Mouse (Mus musculus): ENCODE results near the gene Pacsin3. TPM values are rescaled to one million over a fixed set of nuclear protein-coding genes. Genes with fewer than 3 reads are reported as not detected.
A peak's percentile ranks its signal among the peaks of the same experiment; 100 is the strongest.

Gene Pacsin3
- polyA plus RNA-seq, 1 experiment: 18.0 TPM

DNA sequence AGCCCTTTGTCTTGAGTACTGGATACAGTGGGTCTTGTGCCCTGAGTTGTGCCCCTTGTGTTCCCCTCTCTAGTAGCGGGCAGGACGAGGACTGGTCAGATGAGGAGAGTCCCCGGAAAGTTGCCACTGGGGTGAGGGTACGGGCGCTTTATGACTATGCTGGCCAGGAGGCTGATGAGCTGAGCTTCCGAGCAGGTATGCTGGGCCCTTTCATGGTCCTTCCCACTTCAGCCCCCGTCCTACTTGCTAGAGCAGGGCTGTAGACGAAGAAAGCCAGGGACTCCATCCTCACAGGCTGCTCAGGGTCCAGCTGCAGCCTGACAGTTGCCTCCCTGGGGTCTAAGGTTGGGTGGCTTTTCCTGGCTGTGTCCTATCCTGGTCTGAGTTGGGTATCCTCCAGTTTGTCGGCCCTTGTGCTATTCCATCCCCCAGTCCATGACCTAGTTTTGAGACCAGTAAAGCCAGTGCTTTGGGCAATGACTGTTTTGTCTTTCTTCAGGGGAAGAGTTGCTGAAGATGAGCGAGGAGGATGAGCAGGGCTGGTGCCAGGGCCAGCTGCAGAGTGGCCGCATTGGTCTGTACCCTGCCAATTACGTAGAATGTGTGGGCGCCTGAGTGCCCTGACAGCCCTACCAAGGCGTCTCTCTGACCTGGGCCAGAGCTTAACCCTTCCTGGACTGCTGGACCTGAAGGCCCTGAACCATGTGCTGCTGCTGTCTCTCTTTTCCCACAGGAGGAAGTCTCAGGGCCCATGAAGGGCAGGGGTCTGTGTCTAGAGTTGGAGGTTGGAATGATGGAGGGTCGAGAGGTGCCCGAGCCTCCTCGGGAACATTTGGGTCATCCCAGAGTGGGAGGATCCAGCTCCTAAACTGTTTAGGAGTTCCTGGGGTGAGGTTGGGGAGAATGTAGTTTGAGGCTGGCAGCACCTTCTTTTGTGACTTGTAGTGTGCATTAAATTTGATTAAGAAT lies 8.2 kb downstream of the Pacsin3 start:
- Histone ChIP-seq H3K36me3 (ENCODE audit: control insufficient read depth, insufficient read depth, low read length, poor library complexity, severe bottlenecking) (peaks cover 20% of the 10 kb centered on the region), H3K4me1 (ENCODE audit: control insufficient read depth, insufficient read depth, low read length) (no peaks in the 10 kb centered on the region), H3K9ac (ENCODE audit: low read depth, poor library complexity, severe bottlenecking) (peak overlapping the region; percentile 19), H3K9me3 (replicated peaks; ENCODE audit: control insufficient read depth, insufficient read depth, low read length, poor library complexity, severe bottlenecking) (no peaks in the 10 kb centered on the region), H3K4me3 (ENCODE audit: low read depth, low read length) (peak overlapping the region; percentile 57; the same call in 1 of the 2 replicates), H3K27ac (ENCODE audit: insufficient read depth, low read length) (no peak overlapping the region), H3K27me3 (ENCODE audit: control insufficient read depth, insufficient read depth, low read length, poor library complexity, severe bottlenecking) (no peaks in the 10 kb centered on the region)
- no peak for TF ChIP-seq EP300 (IDR thresholded peaks at IDR 0.05; ENCODE audit: insufficient read depth, low read depth, low read length)

DNA sequence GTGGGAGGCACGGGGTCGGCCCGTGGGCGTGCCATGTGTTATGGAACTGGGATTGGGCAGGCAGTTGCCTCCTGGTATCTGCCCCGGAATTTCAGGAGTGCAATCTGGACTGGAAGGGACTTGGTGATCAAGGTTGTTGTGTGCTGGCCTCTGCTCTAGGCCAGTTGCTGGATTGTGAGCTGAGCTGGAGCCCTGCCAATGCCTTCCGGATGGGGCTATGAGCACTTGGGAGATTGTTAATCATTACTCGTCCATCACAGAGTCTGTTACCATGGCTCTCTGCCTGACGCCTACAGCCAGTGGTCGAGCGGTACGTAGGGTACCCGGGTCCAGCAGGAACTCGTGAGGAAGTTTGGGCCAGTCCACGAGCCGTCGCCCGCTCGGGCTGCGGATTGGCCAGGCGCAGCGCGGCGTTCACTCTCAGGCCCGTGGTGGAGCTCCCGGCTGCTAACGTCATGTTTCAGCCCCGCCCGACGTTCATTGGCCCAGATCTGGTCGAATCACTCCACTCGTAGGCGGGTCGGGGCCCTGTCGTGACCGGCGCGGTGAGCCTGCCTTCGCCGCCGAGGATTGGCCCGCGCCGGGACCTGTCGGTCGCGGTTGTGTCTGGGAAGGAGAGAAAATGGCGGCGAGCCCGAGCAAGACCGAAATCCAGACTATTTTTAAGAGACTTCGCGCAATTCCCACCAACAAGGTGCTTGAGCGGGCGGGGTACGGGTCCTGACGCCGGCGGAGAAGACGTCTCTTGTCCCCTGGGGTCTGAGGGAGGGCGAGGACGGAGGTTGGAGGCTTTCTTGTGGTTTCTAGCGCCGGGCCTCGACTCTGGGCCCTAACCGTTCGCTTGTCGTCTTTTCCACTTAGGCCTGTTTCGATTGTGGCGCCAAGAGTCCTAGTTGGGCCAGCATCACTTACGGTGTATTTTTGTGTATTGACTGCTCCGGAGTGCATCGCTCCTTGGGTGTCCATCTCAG lies 9.2 kb downstream of the Pacsin3 start, which contains the start of gene Arfgap2:
Arfgap2 (plus strand) TSS at position 264 of the 971 bp plus-strand sequence.
- Histone ChIP-seq H3K36me3 (ENCODE audit: control insufficient read depth, insufficient read depth, low read length, poor library complexity, severe bottlenecking) (peaks cover 25% of the 10 kb centered on the region), H3K27ac (ENCODE audit: insufficient read depth, low read length) (peak within 1 kb of the TSS; percentile 29; the same call in 1 of the 2 replicates)

DNA sequence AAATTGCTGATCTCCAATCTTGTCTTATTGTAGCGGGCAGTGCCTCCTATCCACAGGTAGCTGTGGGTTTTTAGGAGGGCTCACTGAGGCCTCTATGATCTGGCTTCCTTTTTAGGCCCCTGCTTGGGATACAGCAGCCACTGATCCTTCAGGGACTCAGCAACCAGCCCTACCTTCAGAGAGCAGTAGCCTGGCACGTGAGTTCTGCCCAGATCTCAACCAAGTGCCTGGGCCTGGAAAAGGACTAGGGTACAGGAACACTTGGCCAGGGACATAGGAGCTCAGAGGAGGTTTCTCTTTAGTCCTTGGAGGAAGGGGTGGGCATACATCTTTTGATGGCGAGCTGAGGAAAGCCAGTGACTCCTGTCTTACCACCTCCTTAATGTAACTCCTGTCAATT lies 12.3 kb downstream of the Pacsin3 start:
- no peak for TF ChIP-seq CTCF (IDR thresholded peaks at IDR 0.05; ENCODE audit: low read depth, low read length)
- TF ChIP-seq EP300 (IDR thresholded peaks at IDR 0.05; ENCODE audit: insufficient read depth, low read depth, low read length): no peak
- TF ChIP-seq POLR2A (IDR thresholded peaks at IDR 0.05; ENCODE audit: insufficient read depth, low read length): no peak
- Histone ChIP-seq H3K9ac (ENCODE audit: low read depth, poor library complexity, severe bottlenecking) (no peak overlapping the region), H3K4me3 (ENCODE audit: low read depth, low read length) (no peak overlapping the region), H3K4me1 (ENCODE audit: control insufficient read depth, insufficient read depth, low read length) (no peaks in the 10 kb centered on the region), H3K9me3 (replicated peaks; ENCODE audit: control insufficient read depth, insufficient read depth, low read length, poor library complexity, severe bottlenecking) (no peaks in the 10 kb centered on the region), H3K36me3 (ENCODE audit: control insufficient read depth, insufficient read depth, low read length, poor library complexity, severe bottlenecking) (peaks cover 30% of the 10 kb centered on the region), H3K27me3 (ENCODE audit: control insufficient read depth, insufficient read depth, low read length, poor library complexity, severe bottlenecking) (no peaks in the 10 kb centered on the region), H3K27ac (ENCODE audit: insufficient read depth, low read length) (no peak overlapping the region)

More for the DNA sequence above, 9.2 kb downstream of the Pacsin3 start, which contains the start of gene Arfgap2:
- Histone ChIP-seq H3K4me3 (ENCODE audit: low read depth, low read length) (peak within 1 kb of the TSS; percentile 91), H3K9ac (ENCODE audit: low read depth, poor library complexity, severe bottlenecking) (peak within 1 kb of the TSS; percentile 81), H3K27me3 (ENCODE audit: control insufficient read depth, insufficient read depth, low read length, poor library complexity, severe bottlenecking) (no peaks in the 10 kb centered on the region), H3K9me3 (replicated peaks; ENCODE audit: control insufficient read depth, insufficient read depth, low read length, poor library complexity, severe bottlenecking) (no peaks in the 10 kb centered on the region), H3K4me1 (ENCODE audit: control insufficient read depth, insufficient read depth, low read length) (no peaks in the 10 kb centered on the region)
- no peak for TF ChIP-seq EP300 (IDR thresholded peaks at IDR 0.05; ENCODE audit: insufficient read depth, low read depth, low read length)
- TF ChIP-seq POLR2A (IDR thresholded peaks at IDR 0.05; ENCODE audit: insufficient read depth, low read length): peak; percentile 75
- TF ChIP-seq CTCF (IDR thresholded peaks at IDR 0.05; ENCODE audit: low read depth, low read length): no peak

DNA sequence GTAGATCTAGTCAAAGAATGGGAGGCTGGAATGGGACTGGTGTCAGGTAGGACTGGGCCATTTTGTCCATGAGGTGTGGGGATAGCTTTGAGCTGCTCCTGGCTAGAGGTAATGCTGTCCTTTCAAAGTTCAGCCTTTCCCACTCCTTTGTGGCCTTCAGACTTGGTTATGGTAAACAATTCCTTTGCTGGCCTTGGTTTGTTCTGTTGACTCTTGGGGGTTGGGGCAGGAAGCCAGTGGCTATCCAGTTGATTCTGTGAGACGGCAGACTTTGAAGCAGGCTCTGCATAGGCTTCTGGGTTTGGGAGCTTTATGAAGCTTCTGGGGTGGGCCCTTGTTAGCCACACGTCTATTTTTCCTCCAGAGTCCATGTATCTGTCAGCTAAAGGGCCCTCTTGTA lies 13.0 kb downstream of the Pacsin3 start:
- H3K36me3 ChIP-seq (ENCODE audit: control insufficient read depth, insufficient read depth, low read length, poor library complexity, severe bottlenecking): peaks cover 37% of the 10 kb centered on the region
- no peak overlapping the region for H3K4me3 ChIP-seq (ENCODE audit: low read depth, low read length)
- no peaks in the 10 kb centered on the region for H3K9me3 ChIP-seq (replicated peaks; ENCODE audit: control insufficient read depth, insufficient read depth, low read length, poor library complexity, severe bottlenecking)
- no peaks in the 10 kb centered on the region for H3K4me1 ChIP-seq (ENCODE audit: control insufficient read depth, insufficient read depth, low read length)
- H3K9ac ChIP-seq (ENCODE audit: low read depth, poor library complexity, severe bottlenecking): no peak overlapping the region
- H3K27me3 ChIP-seq (ENCODE audit: control insufficient read depth, insufficient read depth, low read length, poor library complexity, severe bottlenecking): no peaks in the 10 kb centered on the region
- TF ChIP-seq CTCF (IDR thresholded peaks at IDR 0.05; ENCODE audit: low read depth, low read length) (no peak), EP300 (IDR thresholded peaks at IDR 0.05; ENCODE audit: insufficient read depth, low read depth, low read length) (no peak), POLR2A (IDR thresholded peaks at IDR 0.05; ENCODE audit: insufficient read depth, low read length) (no peak)
- H3K27ac ChIP-seq (ENCODE audit: insufficient read depth, low read length): no peak overlapping the region

DNA sequence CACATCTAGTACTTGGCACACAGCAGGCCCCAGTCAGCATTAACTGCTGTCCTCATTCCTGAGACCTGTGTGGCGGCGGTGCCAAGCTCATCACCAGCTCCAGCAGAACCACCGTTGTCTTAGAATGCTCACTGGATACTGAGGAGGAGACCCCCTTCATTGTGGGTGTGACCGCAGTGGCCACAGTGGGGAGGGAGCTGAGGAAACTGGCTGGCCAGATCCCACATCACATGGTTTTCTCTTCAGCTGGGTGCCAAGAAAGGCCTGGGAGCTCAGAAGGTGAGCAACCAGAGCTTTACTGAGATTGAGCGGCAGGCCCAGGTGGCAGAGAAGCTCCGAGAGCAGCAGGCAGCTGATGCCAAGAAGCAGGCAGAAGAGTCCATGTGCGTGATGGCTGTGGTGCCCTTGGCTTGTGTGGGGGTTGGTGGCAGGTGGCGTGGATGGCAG lies 14.0 kb downstream of the Pacsin3 start:
- Histone ChIP-seq H3K27me3 (ENCODE audit: control insufficient read depth, insufficient read depth, low read length, poor library complexity, severe bottlenecking) (no peaks in the 10 kb centered on the region), H3K27ac (ENCODE audit: insufficient read depth, low read length) (no peak overlapping the region), H3K4me3 (ENCODE audit: low read depth, low read length) (no peak overlapping the region), H3K9ac (ENCODE audit: low read depth, poor library complexity, severe bottlenecking) (no peak overlapping the region), H3K36me3 (ENCODE audit: control insufficient read depth, insufficient read depth, low read length, poor library complexity, severe bottlenecking) (peaks cover 43% of the 10 kb centered on the region), H3K9me3 (replicated peaks; ENCODE audit: control insufficient read depth, insufficient read depth, low read length, poor library complexity, severe bottlenecking) (no peaks in the 10 kb centered on the region), H3K4me1 (ENCODE audit: control insufficient read depth, insufficient read depth, low read length) (no peaks in the 10 kb centered on the region)
- no peak for TF ChIP-seq POLR2A (IDR thresholded peaks at IDR 0.05; ENCODE audit: insufficient read depth, low read length)
- no peak for TF ChIP-seq EP300 (IDR thresholded peaks at IDR 0.05; ENCODE audit: insufficient read depth, low read depth, low read length)
- no peak for TF ChIP-seq CTCF (IDR thresholded peaks at IDR 0.05; ENCODE audit: low read depth, low read length)

Measured in ES-Bruce4 (cell line).